Mouse (Mus musculus) frontal cortex, adult 2 months (tissue): ENCODE data around the gene Atxn2l. TPM values are rescaled to one million over a fixed set of nuclear protein-coding genes. Genes with fewer than 3 reads are reported as not detected.

Experiments used
- DNase-seq, 2 experiments: peaks; one replicate each; pipeline ENCODE4 v3.0.0; 2022; ENCODE audit warnings: low spot score in 1 of 2; ENCODE audit errors: extremely low spot score in 1 of 2
- polyA plus RNA-seq: library from polyadenylated mRNA; depleted of rRNA; stranded (reverse); fragments of >200 nt; gene quantifications from 2 replicates; pipeline ENCODE4 v1.2.3, GENCODE M21; 2012

Atxn2l gene
- polyA plus RNA-seq, 1 experiment = 153 TPM

- no peak for DNase-seq
Observed at GRCm38 (mm10) chr7:126464121-126464520, 39.1 kb downstream of the Atxn2l start.

GRCm38 (mm10) chr7:126463547-126463946 lies 39.7 kb downstream of the Atxn2l start:
- DNase-seq = no peak

DNA sequence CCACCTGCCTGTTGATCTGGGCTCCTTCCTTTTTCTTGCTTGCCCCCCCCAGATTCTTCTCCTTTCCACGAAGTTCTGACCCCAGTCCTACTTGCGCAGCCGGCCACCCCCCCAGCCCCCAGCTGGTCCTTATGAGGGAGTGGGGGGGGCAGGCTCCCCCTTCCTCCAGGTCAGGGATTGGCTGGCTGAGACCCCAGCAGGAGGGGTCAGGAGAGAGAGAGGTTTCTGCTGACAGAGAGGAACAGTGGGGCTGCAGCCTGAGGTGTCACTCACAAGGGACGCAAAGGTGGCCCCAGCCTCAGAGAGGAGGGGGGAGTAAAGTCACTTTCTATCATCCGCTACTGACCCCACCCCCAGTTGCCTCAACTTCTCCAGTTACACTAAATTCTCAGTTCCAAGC lies 40.2 kb downstream of the Atxn2l start, which contains the start of gene Atp2a1:
Gene Atp2a1 (minus strand): TSS at position 105 of the 400 bp plus-strand sequence.
- DNase-seq = no peak

GRCm38 (mm10) chr7:126461626-126462025 lies 41.6 kb downstream of the Atxn2l start:
- DNase-seq = no peak

- DNase-seq = no peak
Observed at GRCm38 (mm10) chr7:126460623-126461399, 42.4 kb downstream of the Atxn2l start.

GRCm38 (mm10) chr7:126458844-126459618 lies 44.2 kb downstream of the Atxn2l start:
- DNase-seq = no peak

- DNase-seq = no peak
Observed at GRCm38 (mm10) chr7:126458225-126458624, 45.0 kb downstream of the Atxn2l start.

GRCm38 (mm10) chr7:126456382-126457266 lies 46.6 kb downstream of the Atxn2l start:
- DNase-seq = no peak

DNA sequence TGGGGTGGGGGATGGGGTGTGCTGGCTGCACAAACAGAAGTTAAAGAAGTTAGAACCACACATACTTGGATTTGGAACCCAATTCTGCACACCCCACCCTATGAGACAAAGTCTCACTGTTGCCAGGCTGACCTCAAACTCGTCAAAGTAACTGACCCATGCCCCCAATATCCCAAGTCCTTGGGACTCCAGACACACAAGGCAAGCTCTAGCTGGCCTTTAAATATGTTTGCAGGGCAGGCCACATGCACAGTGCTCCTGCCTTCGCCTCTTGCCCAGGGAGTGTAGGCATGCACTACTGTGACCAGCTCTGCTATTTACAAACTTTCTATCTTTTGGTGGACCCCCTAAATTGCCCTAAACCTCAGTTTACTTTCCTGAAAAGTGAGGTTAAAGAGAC lies 48.0 kb downstream of the Atxn2l start:
- DNase-seq = no peak

DNA sequence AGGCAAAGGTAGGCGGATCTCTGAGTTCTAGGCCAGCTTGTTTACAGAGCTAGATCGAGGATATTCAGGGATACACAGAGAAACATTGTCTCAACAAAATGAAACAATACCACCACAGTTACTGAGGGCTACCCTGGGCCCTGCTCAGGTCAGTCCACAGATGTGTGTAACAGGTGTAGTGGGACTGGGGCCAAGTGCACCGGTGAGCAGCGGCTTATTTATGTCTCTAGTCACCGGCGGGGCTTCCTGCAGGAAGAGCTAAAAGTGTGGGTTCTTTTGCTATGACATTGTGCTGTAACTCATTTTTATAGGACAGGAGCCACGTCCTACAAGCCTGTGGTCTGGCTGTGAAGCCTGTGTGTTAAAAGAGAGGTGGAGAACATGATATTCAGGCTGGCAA lies 49.4 kb downstream of the Atxn2l start:
- DNase-seq = no peak

DNA sequence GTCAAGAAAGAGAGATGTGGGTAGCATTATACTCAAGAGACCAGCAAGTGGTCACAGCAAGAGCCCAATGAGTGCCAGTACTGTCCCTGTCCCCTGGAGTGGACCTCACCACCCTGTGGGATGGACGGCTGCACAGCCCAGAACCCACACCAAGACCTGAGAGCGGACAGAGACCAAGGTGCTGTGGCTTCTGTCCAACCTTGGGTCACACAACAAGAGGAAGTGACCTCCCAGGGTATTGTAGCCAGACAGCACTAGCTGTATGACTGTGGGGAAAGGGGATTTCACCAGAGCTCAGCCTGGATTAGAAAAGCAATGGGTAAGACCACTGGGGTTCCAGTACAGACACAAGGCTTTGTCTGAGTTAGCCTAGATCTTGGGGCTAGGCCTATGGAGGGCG lies 51.0 kb downstream of the Atxn2l start:
- no peak for DNase-seq

DNA sequence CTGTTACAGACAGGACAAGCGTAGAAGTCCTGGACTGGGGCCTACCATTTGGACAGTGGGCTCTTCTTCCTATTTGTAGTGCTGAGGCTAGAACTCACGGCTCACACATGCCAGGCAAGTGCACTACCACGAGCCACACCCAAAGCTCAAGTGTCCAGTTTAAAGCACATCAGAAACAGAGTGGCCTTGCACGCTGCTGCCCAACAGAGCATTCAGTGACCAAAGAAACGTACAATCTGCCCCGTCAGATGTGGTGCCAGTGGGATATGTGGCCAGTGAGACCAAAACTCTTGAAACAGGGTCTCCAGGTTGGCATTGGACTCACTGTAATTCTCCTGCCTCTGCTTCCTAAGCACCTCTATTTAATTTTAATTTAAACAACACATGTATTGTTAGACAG lies 52.6 kb downstream of the Atxn2l start:
- DNase-seq = no peak

DNA sequence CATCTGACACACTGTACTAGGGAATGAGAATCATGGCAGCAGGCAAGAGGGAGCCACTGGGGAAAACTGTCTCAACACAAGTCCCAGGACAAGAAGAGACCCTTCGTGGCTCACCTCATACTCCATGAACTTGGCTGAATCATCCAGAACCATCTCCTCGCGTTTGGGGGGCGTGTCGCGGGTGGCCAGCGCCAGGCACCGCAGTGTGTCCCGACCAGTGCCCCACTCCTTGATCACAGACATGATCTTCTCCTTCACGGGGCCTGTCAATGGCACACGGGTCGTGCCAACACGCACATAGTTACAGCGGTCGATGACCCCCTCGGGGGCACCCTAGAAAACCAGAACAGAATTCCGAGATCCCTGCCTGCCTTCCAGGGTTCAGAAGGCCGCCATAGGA lies 53.2 kb downstream of the Atxn2l start:
- DNase-seq = no peak

DNA sequence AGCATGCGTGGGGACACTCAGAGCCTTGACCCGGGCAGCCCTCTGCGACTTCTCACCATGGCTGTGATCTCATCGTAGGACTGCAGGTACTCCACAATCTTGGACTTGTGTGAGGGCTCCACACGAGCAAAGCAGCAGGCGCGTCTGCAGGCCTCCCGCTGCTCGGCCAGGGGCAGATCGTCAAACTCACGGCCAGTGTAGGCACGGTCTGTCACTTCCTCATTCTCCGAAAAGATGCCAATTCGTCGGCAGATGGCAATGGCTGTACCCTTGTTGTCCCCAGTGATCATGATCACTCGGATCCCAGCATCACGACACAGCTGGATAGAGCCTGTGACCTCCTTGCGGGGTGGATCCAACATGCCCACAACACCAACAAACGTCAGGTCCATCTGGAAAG lies 54.8 kb downstream of the Atxn2l start:
- DNase-seq = no peak

GRCm38 (mm10) chr7:126446217-126446616 lies 57.0 kb downstream of the Atxn2l start:
- DNase-seq = no peak

DNA sequence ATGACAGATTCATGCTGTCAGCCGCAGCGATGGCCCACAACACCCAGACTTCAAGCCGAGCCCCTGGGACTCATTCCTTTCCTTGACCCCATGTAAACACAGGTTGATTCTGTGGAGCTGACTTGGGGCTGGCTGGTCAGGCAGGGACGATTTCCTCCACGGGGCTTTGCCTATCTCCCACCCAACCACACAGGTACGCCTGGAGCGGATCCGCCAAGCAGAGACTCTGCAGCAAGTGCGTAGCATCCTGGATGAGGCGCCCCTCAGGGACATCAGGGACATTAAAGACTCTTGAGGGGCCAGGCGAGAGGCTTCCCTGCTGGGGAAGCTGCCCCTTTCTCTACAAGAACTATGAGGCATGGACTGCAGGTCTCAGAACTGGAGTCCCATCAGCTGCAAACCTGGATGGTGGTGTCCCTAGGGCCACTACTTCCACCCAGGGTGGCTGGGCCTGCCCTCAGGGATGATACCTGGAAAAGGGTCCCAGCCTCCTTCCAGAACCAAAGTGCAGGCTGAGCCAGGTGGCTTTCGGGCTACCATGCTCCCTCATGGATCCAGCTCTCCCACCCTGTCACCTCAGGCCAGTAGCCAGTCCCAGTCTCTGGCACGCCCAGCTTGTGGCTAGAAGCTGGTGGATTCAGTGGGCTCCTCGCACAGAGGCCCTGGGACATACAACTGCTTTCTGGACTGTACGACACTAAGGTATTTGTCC lies 58.0 kb downstream of the Atxn2l start:
- no peak for DNase-seq

- no peak for DNase-seq
Observed at GRCm38 (mm10) chr7:126444536-126444935, 58.7 kb downstream of the Atxn2l start.

GRCm38 (mm10) chr7:126443997-126444396 lies 59.2 kb downstream of the Atxn2l start:
- no peak for DNase-seq
